Mouse (Mus musculus) MEL (cell line): ENCODE measurements around the gene Sgms1. TPM values are rescaled to one million over a fixed set of nuclear protein-coding genes. Genes with fewer than 3 reads are reported as not detected.

Source experiments
- DNase-seq: peaks from one replicate; pipeline ENCODE4 v3.0.0; 2011; ENCODE audit warnings: low read depth, low spot score
- H3K27ac ChIP-seq: 2 replicates; pipeline ENCODE4 v1.5.1; 2012; ENCODE audit warnings: low read depth, mild to moderate bottlenecking, control low read depth, low read length, moderate library complexity; ENCODE audit not compliant: control insufficient read depth
- H3K27me3 ChIP-seq, 2 experiments: fragments of 150-350 bp in 1 of 2; sonication (generic) in 1 of 2; 2 replicates each; pipeline ENCODE4 v1.6.1; 2012; ENCODE audit warnings: low read length in 2 of 2, mild to moderate bottlenecking in 2 of 2, improper control_type of control experiment in 1 of 2, moderate library complexity in 1 of 2; ENCODE audit not compliant: insufficient read depth in 2 of 2, control insufficient read depth in 1 of 2
- H3K36me3 ChIP-seq, 2 experiments: 2 replicates each; pipeline ENCODE4 v1.6.1; 2012 to 2014; ENCODE audit warnings: low read length in 2 of 2, improper control_type of control experiment in 1 of 2, inconsistent platforms in 1 of 2, mild to moderate bottlenecking in 1 of 2; ENCODE audit not compliant: insufficient read depth in 2 of 2, control insufficient read depth in 1 of 2
- H3K4me1 ChIP-seq, 2 experiments: fragments of 150-350 bp in 1 of 2; sonication (generic) in 1 of 2; 2 replicates each; pipeline ENCODE4 v1.6.1; 2012; ENCODE audit warnings: low read length in 2 of 2, improper control_type of control experiment in 1 of 2, mild to moderate bottlenecking in 1 of 2; ENCODE audit not compliant: insufficient read depth in 2 of 2, control insufficient read depth in 1 of 2
- H3K4me3 ChIP-seq, 2 experiments: fragments of 150-350 bp in 1 of 2; sonication (generic) in 1 of 2; 2 replicates each; pipeline ENCODE4 v1.5.1; 2012; ENCODE audit warnings: low read depth in 2 of 2, low read length in 2 of 2, mild to moderate bottlenecking in 2 of 2, moderate library complexity in 2 of 2, control low read depth in 1 of 2, improper control_type of control experiment in 1 of 2; ENCODE audit not compliant: control insufficient read depth in 1 of 2, insufficient read depth in 1 of 2
- H3K79me2 ChIP-seq: 2 replicates; pipeline ENCODE4 v1.6.1; 2012; ENCODE audit warnings: mild to moderate bottlenecking, low read length, moderate library complexity; ENCODE audit not compliant: control insufficient read depth, poor library complexity, insufficient read depth
- H3K9ac ChIP-seq: 2 replicates; pipeline ENCODE4 v1.6.1; 2012; ENCODE audit warnings: low read depth, mild to moderate bottlenecking, control low read depth, low read length, moderate library complexity; ENCODE audit not compliant: control insufficient read depth, poor library complexity, severe bottlenecking
- H3K9me3 ChIP-seq: fragments of 150-350 bp; sonication (generic); replicated peaks from 2 replicates; pipeline ENCODE4 v1.6.1; 2012; ENCODE audit warnings: mild to moderate bottlenecking, low read length, improper control_type of control experiment, moderate library complexity; ENCODE audit not compliant: insufficient read depth
- BHLHE40 ChIP-seq: IDR thresholded peaks from 2 replicates; pipeline ENCODE4 v1.6.1; 2012; ENCODE audit warnings: low read depth, mild to moderate bottlenecking, inconsistent platforms, low read length, improper control_type of control experiment, borderline replicate concordance
- CHD1 ChIP-seq: IDR thresholded peaks from 2 replicates; pipeline ENCODE4 v1.6.1; 2012; ENCODE audit warnings: low read depth, mild to moderate bottlenecking, inconsistent platforms, low read length, improper control_type of control experiment
- CHD2 ChIP-seq: IDR thresholded peaks from 2 replicates; pipeline ENCODE4 v1.6.1; 2011; ENCODE audit warnings: low read length, improper control_type of control experiment
- EP300 ChIP-seq, 2 experiments: IDR thresholded peaks; 2 replicates each; pipeline ENCODE4 v1.6.1; 2011; ENCODE audit warnings: improper control_type of control experiment in 2 of 2, low read length in 2 of 2, low read depth in 1 of 2, mild to moderate bottlenecking in 1 of 2
- GABPA ChIP-seq: IDR thresholded peaks from 2 replicates; pipeline ENCODE4 v1.6.1; 2012; ENCODE audit warnings: low read depth, mild to moderate bottlenecking, inconsistent platforms, low read length, improper control_type of control experiment, moderate library complexity
- JUND ChIP-seq: IDR thresholded peaks from 2 replicates; pipeline ENCODE4 v1.6.1; 2011; ENCODE audit warnings: low read depth, mild to moderate bottlenecking, improper control_type of control experiment, low read length
- MAFK ChIP-seq: IDR thresholded peaks from 2 replicates; pipeline ENCODE4 v1.6.1; 2011; ENCODE audit warnings: low read depth, mild to moderate bottlenecking, low read length, improper control_type of control experiment, borderline replicate concordance
- MAZ ChIP-seq: IDR thresholded peaks from 2 replicates; pipeline ENCODE4 v1.6.1; 2012; ENCODE audit warnings: low read depth, mild to moderate bottlenecking, inconsistent platforms, low read length, improper control_type of control experiment
- MYB ChIP-seq: IDR thresholded peaks from 2 replicates; pipeline ENCODE4 v1.6.1; 2011; ENCODE audit warnings: mild to moderate bottlenecking, low read depth, low read length, improper control_type of control experiment
- MYC ChIP-seq: IDR thresholded peaks from 2 replicates; pipeline ENCODE4 v1.6.1; 2011; ENCODE audit warnings: low read depth, mild to moderate bottlenecking, low read length, improper control_type of control experiment, moderate library complexity
- NELFE ChIP-seq: IDR thresholded peaks from 2 replicates; pipeline ENCODE4 v1.6.1; 2011; ENCODE audit warnings: low read depth, low read length, improper control_type of control experiment
- POLR2AphosphoS2 ChIP-seq: IDR thresholded peaks from 2 replicates; pipeline ENCODE4 v1.6.1; 2011; ENCODE audit warnings: low read length, improper control_type of control experiment
- POLR2AphosphoS5 ChIP-seq: IDR thresholded peaks from 2 replicates; pipeline ENCODE4 v1.6.1; 2012; ENCODE audit warnings: low read depth, borderline replicate concordance, mild to moderate bottlenecking, inconsistent platforms, low read length, moderate library complexity, mixed read lengths
- RAD21 ChIP-seq: IDR thresholded peaks from 2 replicates; pipeline ENCODE4 v1.6.1; 2011; ENCODE audit warnings: mild to moderate bottlenecking, low read depth, low read length, improper control_type of control experiment
- RCOR1 ChIP-seq: IDR thresholded peaks from 2 replicates; pipeline ENCODE4 v1.6.1; 2012; ENCODE audit warnings: low read depth, mild to moderate bottlenecking, inconsistent platforms, low read length, improper control_type of control experiment
- SIN3A ChIP-seq: IDR thresholded peaks from 2 replicates; pipeline ENCODE4 v1.6.1; 2012; ENCODE audit warnings: low read length, improper control_type of control experiment, inconsistent platforms
- TAL1 ChIP-seq: IDR thresholded peaks from 2 replicates; pipeline ENCODE4 v1.6.1; 2012; ENCODE audit warnings: mild to moderate bottlenecking, inconsistent platforms, low read length, moderate library complexity, mixed read lengths
- TBP ChIP-seq: IDR thresholded peaks from 2 replicates; pipeline ENCODE4 v1.8.0; 2011; ENCODE audit warnings: low read depth, low read length, improper control_type of control experiment
- TCF12 ChIP-seq: IDR thresholded peaks from 2 replicates; pipeline ENCODE4 v1.6.1; 2014; ENCODE audit warnings: low read depth, mild to moderate bottlenecking, inconsistent platforms, low read length, improper control_type of control experiment, moderate library complexity
- UBTF ChIP-seq: IDR thresholded peaks from 2 replicates; pipeline ENCODE4 v1.6.1; 2012; ENCODE audit warnings: low read depth, mild to moderate bottlenecking, inconsistent platforms, low read length, improper control_type of control experiment, moderate library complexity, borderline replicate concordance; ENCODE audit not compliant: insufficient read depth
- USF2 ChIP-seq, 2 experiments: IDR thresholded peaks; 2 replicates each; pipeline ENCODE4 v1.6.1; 2011 to 2012; ENCODE audit warnings: improper control_type of control experiment in 2 of 2, low read length in 2 of 2, borderline replicate concordance in 1 of 2, inconsistent platforms in 1 of 2, low read depth in 1 of 2, mild to moderate bottlenecking in 1 of 2; ENCODE audit not compliant: insufficient read depth in 1 of 2
- ZMIZ1 ChIP-seq: IDR thresholded peaks from 2 replicates; pipeline ENCODE4 v1.6.1; 2012; ENCODE audit warnings: low read depth, mild to moderate bottlenecking, inconsistent platforms, low read length, improper control_type of control experiment, moderate library complexity
- polyA plus RNA-seq, 2 experiments: library from polyadenylated mRNA; stranded (reverse) in 1 of 2; unstranded in 1 of 2; fragments of >175 nt in 1 of 2; fragments of >200 nt in 1 of 2; gene quantifications; 2 replicates each; pipeline versions ENCODE4 v1.2.1 to v1.2.4; 2012; ENCODE audit warnings: low replicate concordance in 2 of 2, low read depth in 1 of 2; ENCODE audit not compliant: insufficient read length in 2 of 2, insufficient read depth in 1 of 2, missing spikeins in 1 of 2
- total RNA-seq: library from RNA; depleted of rRNA; stranded (reverse); fragments of 300-350 nt; gene quantifications from 2 replicates; pipeline ENCODE4 v1.2.3, GENCODE M21; 2012

Gene Sgms1
- total and polyA plus RNA-seq, 3 experiments = 16.3 to 18.5 TPM; not detected in 1

GRCm38 (mm10) chr19:32211293-32211585, 178.3 kb downstream of the Sgms1 start:
- TF ChIP-seq EP300 (IDR thresholded peaks at IDR 0.05; ENCODE audit: low read depth in 1 of 2, low read length in 2 of 2) (no peak), UBTF (no peak), SIN3A (no peak), GABPA (no peak), JUND (no peak), POLR2AphosphoS5 (no peak), TAL1 (no peak), CHD2 (no peak), RAD21 (no peak)
- TF ChIP-seq, all 39 proteins: peak for 0
- Histone ChIP-seq H3K4me3 (no peak overlapping the region), H3K9ac (no peak overlapping the region), H3K27ac (no peak overlapping the region), H3K79me2 (peaks cover 2% of the 10 kb centered on the region; the same call in 1 of the 2 replicates), H3K27me3 (no peaks in the 10 kb centered on the region), H3K36me3 (peaks cover 0 to 2% of the 10 kb centered on the region in 2 experiments; a peak in 2 of 4 replicates), H3K4me1 (no peaks in the 10 kb centered on the region), H3K9me3 (no peaks in the 10 kb centered on the region)
- DNase-seq = no peak

GRCm38 (mm10) chr19:32210450-32211292, 178.8 kb downstream of the Sgms1 start:
- TF ChIP-seq EP300 (IDR thresholded peaks at IDR 0.05; ENCODE audit: low read depth in 1 of 2, low read length in 2 of 2) = no peak
- no peak for TF ChIP-seq MAFK
- TF ChIP-seq RAD21 = no peak
- TF ChIP-seq MAZ = no peak
- no peak for TF ChIP-seq MYB
- TF ChIP-seq SIN3A = no peak
- TF ChIP-seq TBP = no peak
- no peak for TF ChIP-seq NELFE
- TF ChIP-seq CHD1 = no peak
- no peak for TF ChIP-seq ZMIZ1
- TF ChIP-seq MYC = no peak
- TF ChIP-seq BHLHE40 = no peak
- no peak for TF ChIP-seq POLR2AphosphoS5
- no peak for TF ChIP-seq TCF12
- TF ChIP-seq RCOR1 = no peak
- TF ChIP-seq JUND = no peak
- TF ChIP-seq USF2 (IDR thresholded peaks at IDR 0.05; ENCODE audit: borderline replicate concordance in 1 of 2, insufficient read depth in 1 of 2, low read depth in 1 of 2, low read length in 2 of 2) = no peak
- TF ChIP-seq POLR2AphosphoS2 = no peak
- TF ChIP-seq, all 39 proteins: peak for 0
- no peak overlapping the region for H3K4me3 ChIP-seq
- no peaks in the 10 kb centered on the region for H3K9me3 ChIP-seq
- no peaks in the 10 kb centered on the region for H3K27me3 ChIP-seq
- peaks cover 0 to 2% of the 10 kb centered on the region in 2 experiments; a peak in 2 of 4 replicates for H3K36me3 ChIP-seq
- no peak for DNase-seq
- H3K27ac ChIP-seq = no peak overlapping the region
- H3K9ac ChIP-seq = no peak overlapping the region
- H3K79me2 ChIP-seq = peaks cover 2% of the 10 kb centered on the region; the same call in 1 of the 2 replicates
- H3K4me1 ChIP-seq = no peaks in the 10 kb centered on the region
